Mouse (Mus musculus): ENCODE measurements at regions not wholly inside any gene's neighbourhood (a gene's known extent, or its start where the extent isn't known, plus 50 kb on each side); places are given as distances from the start of the nearest gene placed in this dataset.
"Not testable (repeated sequence)": the region's sequence is repeated elsewhere in the genome, so short reads cannot be mapped to it uniquely, and the experiment has no call there.

- TF ChIP-seq ETS1 (IDR thresholded peaks at IDR 0.05; ENCODE audit: low read depth, low read length); E2F4 (IDR thresholded peaks at IDR 0.05; ENCODE audit: borderline replicate concordance, low read depth, low read length): not testable (repeated sequence)
- TF ChIP-seq POLR2A (IDR thresholded peaks at IDR 0.05; ENCODE audit: control insufficient read depth in 1 of 2, insufficient read depth in 1 of 2, low read depth in 1 of 2, low read length in 2 of 2, poor library complexity in 1 of 2) = peak in 1 of 2 experiments; percentile 32; a peak in 1 of 4 replicates
These were observed 61.3 kb upstream of the Gm15319 start for GRCm38 (mm10) chr8:20424104-20424902.
